Mouse (Mus musculus): ENCODE data around the gene Fgf15.

DNA sequence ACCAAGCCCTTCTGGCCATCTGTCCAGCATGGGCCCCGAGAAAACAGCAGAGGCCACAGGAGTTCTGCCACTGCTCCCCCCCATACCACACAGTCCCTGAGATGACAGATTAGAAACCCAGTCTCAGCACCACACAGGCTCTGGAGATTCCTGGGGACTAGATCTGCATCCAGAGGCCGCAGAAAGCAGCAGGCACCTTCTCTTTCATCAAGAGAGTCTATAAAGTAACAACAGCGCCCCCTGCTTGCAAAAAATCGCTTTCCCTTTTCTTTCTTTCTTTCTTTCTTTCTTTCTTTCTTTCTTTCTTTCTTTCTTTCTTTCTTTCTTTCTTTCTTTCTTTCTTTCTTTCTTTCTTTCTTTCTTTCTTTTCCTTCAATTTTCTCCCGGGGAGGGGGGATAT lies 2.1 kb upstream of the Fgf15 start:
- TF ChIP-seq E2F4 (IDR thresholded peaks at IDR 0.05; ENCODE audit: insufficient read depth) (no peak), POLR2AphosphoS2 (IDR thresholded peaks at IDR 0.05; ENCODE audit: insufficient read length, low read depth) (no peak), CEBPB (IDR thresholded peaks at IDR 0.05; ENCODE audit: insufficient read depth, poor library complexity, severe bottlenecking) (no peak)
